Mouse (Mus musculus) thymus, adult 2 months (tissue): ENCODE results near the gene Eif2s3y. TPM values are rescaled to one million over a fixed set of nuclear protein-coding genes. Genes with fewer than 3 reads are reported as not detected.

Experiments
- DNase-seq: peaks from one replicate; pipeline ENCODE4 v3.0.0; 2021
- H3K27ac ChIP-seq: fragments of 200-500 bp; 2 replicates; pipeline ENCODE4 v1.5.1; 2012; ENCODE audit warnings: low read length, control low read depth; ENCODE audit not compliant: control insufficient read depth, insufficient read depth
- H3K27me3 ChIP-seq: fragments of 200-500 bp; 2 replicates; pipeline ENCODE4 v1.6.1; 2012; ENCODE audit warnings: mild to moderate bottlenecking, low read length, moderate library complexity, mixed read lengths; ENCODE audit not compliant: control insufficient read depth, insufficient read depth
- H3K36me3 ChIP-seq: fragments of 200-500 bp; 2 replicates; pipeline ENCODE4 v1.6.1; 2012; ENCODE audit warnings: mild to moderate bottlenecking, low read length, moderate library complexity; ENCODE audit not compliant: control insufficient read depth, insufficient read depth
- H3K4me1 ChIP-seq: fragments of 200-500 bp; replicated peaks from 2 replicates; pipeline ENCODE4 v1.6.1; 2012; ENCODE audit warnings: low read length; ENCODE audit not compliant: control insufficient read depth, insufficient read depth
- H3K4me3 ChIP-seq: fragments of 200-500 bp; 2 replicates; pipeline ENCODE4 v1.5.1; 2012; ENCODE audit warnings: mild to moderate bottlenecking, low read length, control low read depth, moderate library complexity; ENCODE audit not compliant: control insufficient read depth, insufficient read depth
- CTCF ChIP-seq: fragments of 200-500 bp; IDR thresholded peaks from 2 replicates; pipeline ENCODE4 v1.5.1; 2012; ENCODE audit warnings: mild to moderate bottlenecking, control low read depth, low read length, moderate library complexity, borderline replicate concordance; ENCODE audit not compliant: control insufficient read depth, poor library complexity, insufficient read depth; ENCODE audit errors: extremely low read depth
- POLR2A ChIP-seq: fragments of 200-500 bp; IDR thresholded peaks from 2 replicates; pipeline ENCODE4 v1.6.1; 2012; ENCODE audit warnings: mild to moderate bottlenecking, low read length, control low read depth, moderate library complexity; ENCODE audit not compliant: control insufficient read depth, poor library complexity, insufficient read depth; ENCODE audit errors: extremely low read depth
- WGBS: fragments of 180-500 bp; shearing (Covaris S2); methylation state at CpG from one replicate; pipeline ENCODE4 v1.1.7; 2018; 5-methylcytosine and 5-hydroxymethylcytosine counted together
- polyA plus RNA-seq: library from polyadenylated mRNA; depleted of rRNA; stranded (reverse); fragments of >200 nt; gene quantifications from 2 replicates; pipeline ENCODE4 v1.2.3, GENCODE M21; 2012; rRNA removed

Eif2s3y gene
- 6.9 TPM in 1 of 2 replicates, not detected in the other for polyA plus RNA-seq

GRCm38 (mm10) chrY:1009882-1010751 lies at the start of gene Eif2s3y:
Gene Eif2s3y, plus strand, starts transcription at chrY:1010543.
- Histone ChIP-seq H3K4me1 (peaks cover 2% of the 10 kb centered on the region; the same call in 1 of the 2 replicates), H3K27me3 (no peaks in the 10 kb centered on the region), H3K4me3 (peak within 1 kb of the TSS; percentile 96), H3K27ac (no peak within 1 kb of the TSS), H3K36me3 (no peaks in the 10 kb centered on the region)
- WGBS = 67% methylated on average over 31 of the region's 31 CpGs
- TF ChIP-seq POLR2A = no peak
- TF ChIP-seq CTCF = no peak
- peak; percentile 61 for DNase-seq

Other genes starting within 250 kb of the Eif2s3y start
- not detected in 2 replicates for gene Zfy1, start 213.1 kb upstream of the Eif2s3y start, polyA plus RNA-seq
- not detected in 2 replicates for gene Uba1y, start 191.9 kb upstream of the Eif2s3y start, polyA plus RNA-seq
- 9.5 TPM in 1 of 2 replicates, not detected in the other for gene Kdm5d, start 112.8 kb upstream of the Eif2s3y start, polyA plus RNA-seq
- gene Uty, start 235.2 kb downstream of the Eif2s3y start, polyA plus RNA-seq = 3.3 TPM in 1 of 2 replicates, not detected in the other